Mouse (Mus musculus) midbrain, postnatal 0 days (tissue): ENCODE data around the gene Galt. TPM values are rescaled to one million over a fixed set of nuclear protein-coding genes. Genes with fewer than 3 reads are reported as not detected.

ENCODE experiments used
- ATAC-seq: fragments of 200-750 bp; cut with Nextera tagmentation; 2 replicates; pipeline ENCODE4 v1.8.0; 2017; ENCODE audit warnings: moderate number of reproducible peaks, mild to moderate bottlenecking, moderate TSS enrichment, moderate library complexity; ENCODE audit not compliant: low FRiP score
- DNase-seq: peaks from one replicate; pipeline ENCODE4 v3.0.0-alpha.2; 2015; ENCODE audit warnings: low spot score
- H3K27ac ChIP-seq: fragments of 300-500 bp; sonication (generic); 2 replicates; pipeline ENCODE4 v1.5.1; 2014; ENCODE audit warnings: low read depth, mild to moderate bottlenecking, low read length, mixed read lengths
- H3K27me3 ChIP-seq: fragments of 300-500 bp; sonication (generic); 2 replicates; pipeline ENCODE4 v1.6.1; 2014; ENCODE audit warnings: low read length, control low read depth, mixed read lengths; ENCODE audit not compliant: insufficient read depth
- H3K36me3 ChIP-seq: fragments of 300-500 bp; sonication (generic); 2 replicates; pipeline ENCODE4 v1.6.1; 2014; ENCODE audit warnings: low read length, control low read depth, mixed read lengths; ENCODE audit not compliant: insufficient read depth
- H3K4me1 ChIP-seq: fragments of 300-500 bp; sonication (generic); 2 replicates; pipeline ENCODE4 v1.6.1; 2014; ENCODE audit warnings: mild to moderate bottlenecking, control low read depth, antibody characterized with exemption, low read length, mixed read lengths; ENCODE audit not compliant: insufficient read depth
- H3K4me2 ChIP-seq: fragments of 300-500 bp; sonication (generic); 2 replicates; pipeline ENCODE4 v1.6.1; 2014; ENCODE audit warnings: low read depth, mild to moderate bottlenecking, low read length, mixed read lengths; ENCODE audit not compliant: poor library complexity, severe bottlenecking
- H3K4me3 ChIP-seq: fragments of 300-500 bp; sonication (generic); 2 replicates; pipeline ENCODE4 v1.5.1; 2014; ENCODE audit warnings: low read depth, mild to moderate bottlenecking, low read length, moderate library complexity
- H3K9ac ChIP-seq: fragments of 300-500 bp; sonication (generic); replicated peaks from 2 replicates; pipeline ENCODE4 v1.6.1; 2014; ENCODE audit warnings: mild to moderate bottlenecking, low read length, moderate library complexity, mixed read lengths; ENCODE audit not compliant: poor library complexity, severe bottlenecking
- H3K9me3 ChIP-seq: fragments of 300-500 bp; sonication (generic); 2 replicates; pipeline ENCODE4 v1.6.1; 2016; ENCODE audit warnings: low read length, control low read depth
- CTCF ChIP-seq: IDR thresholded peaks from 2 replicates; pipeline ENCODE4 v1.5.1; 2016; ENCODE audit warnings: antibody characterized with exemption, mild to moderate bottlenecking
- WGBS: fragments of 180-500 bp; shearing (Covaris S2); extraction: QIAGEN DNeasy Blood & Tissue Kit; methylation state at CpG from one replicate; pipeline ENCODE4 v1.1.7; 2014; 5-methylcytosine and 5-hydroxymethylcytosine counted together
- polyA plus RNA-seq: library from polyadenylated mRNA; unstranded; fragments of >200 nt; fragmentation: Nextera tagmentation; extraction: Ambion mirVana; gene quantifications from 2 replicates; pipeline ENCODE4 v1.2.1, GENCODE M21; 2015
- total RNA-seq: library from RNA; depleted of rRNA; stranded (reverse); fragments of >200 nt; gene quantifications from 2 replicates; pipeline ENCODE4 v1.2.3, GENCODE M21; 2014

Gene Galt
- total and polyA plus RNA-seq, 2 experiments from 2014 or later = 54.0 to 68.1 TPM

DNA sequence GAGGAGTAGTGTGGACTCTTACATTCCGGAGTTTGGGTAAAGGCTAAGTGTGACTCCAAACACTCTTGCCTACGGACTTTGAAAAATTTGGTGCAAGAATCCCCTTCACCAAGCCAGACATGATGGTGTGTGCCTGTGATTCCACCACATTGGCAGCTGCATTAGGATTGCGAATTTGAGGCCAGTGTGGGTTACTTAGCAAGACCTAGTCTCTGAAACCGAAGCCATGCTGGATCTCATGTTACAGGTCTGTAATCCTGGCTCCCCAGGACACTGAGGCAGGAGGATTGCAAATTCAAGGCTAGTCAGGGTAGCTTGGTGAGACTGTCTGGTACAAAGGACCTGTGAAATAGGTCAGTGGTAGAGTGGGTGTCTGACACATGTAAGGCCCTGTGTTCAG lies 3.7 kb downstream of the Galt start:
- WGBS = 94% methylated on average over 4 of the region's 4 CpGs
- 0 out of 2 replicates have a peak, but pooled peaks cover 4% of the 10 kb centered on the region for H3K36me3 ChIP-seq
- H3K27ac ChIP-seq = no peak overlapping the region
- no peak overlapping the region for H3K4me3 ChIP-seq
- no peak for DNase-seq
- H3K4me1 ChIP-seq = no peaks in the 10 kb centered on the region; the same call in 1 of the 2 replicates
- TF ChIP-seq CTCF = no peak
- no peaks in the 10 kb centered on the region for H3K27me3 ChIP-seq
- H3K9me3 ChIP-seq = no peaks in the 10 kb centered on the region
- H3K4me2 ChIP-seq = no peak overlapping the region
- no peak for ATAC-seq
- H3K9ac ChIP-seq = no peak overlapping the region; the same call in 1 of the 2 replicates

DNA sequence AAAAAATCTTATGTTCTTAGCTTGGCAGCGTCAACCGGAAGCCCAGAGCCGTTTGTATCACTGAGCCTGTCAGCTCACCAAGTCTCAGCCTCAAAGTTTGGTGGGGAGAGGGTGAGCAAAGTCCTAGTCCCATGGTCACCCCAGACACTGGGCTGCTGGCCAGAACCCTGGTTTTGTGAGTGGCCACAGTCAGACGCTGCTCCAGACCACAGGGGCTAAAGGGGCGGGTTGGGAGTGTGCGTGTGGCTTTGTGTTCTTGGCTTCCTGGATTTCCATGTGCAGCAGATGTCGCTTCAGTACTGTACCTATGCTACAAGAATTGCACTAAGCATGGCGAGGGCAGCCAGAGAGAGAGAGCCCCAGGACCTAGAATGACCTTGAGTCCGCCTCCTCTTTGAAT lies 4.2 kb downstream of the Galt start:
- no peak for ATAC-seq
- H3K4me2 ChIP-seq = no peak overlapping the region
- H3K9ac ChIP-seq = no peak overlapping the region
- H3K4me1 ChIP-seq = no peaks in the 10 kb centered on the region; the same call in 1 of the 2 replicates
- H3K9me3 ChIP-seq = no peaks in the 10 kb centered on the region
- H3K36me3 ChIP-seq = 0 out of 2 replicates have a peak, but pooled peaks cover 4% of the 10 kb centered on the region
- peak; percentile 51 for DNase-seq
- no peak overlapping the region for H3K4me3 ChIP-seq
- H3K27ac ChIP-seq = no peak overlapping the region
- TF ChIP-seq CTCF = no peak
- 82% methylated on average over 9 of the region's 9 CpGs for WGBS
- H3K27me3 ChIP-seq = no peaks in the 10 kb centered on the region

DNA sequence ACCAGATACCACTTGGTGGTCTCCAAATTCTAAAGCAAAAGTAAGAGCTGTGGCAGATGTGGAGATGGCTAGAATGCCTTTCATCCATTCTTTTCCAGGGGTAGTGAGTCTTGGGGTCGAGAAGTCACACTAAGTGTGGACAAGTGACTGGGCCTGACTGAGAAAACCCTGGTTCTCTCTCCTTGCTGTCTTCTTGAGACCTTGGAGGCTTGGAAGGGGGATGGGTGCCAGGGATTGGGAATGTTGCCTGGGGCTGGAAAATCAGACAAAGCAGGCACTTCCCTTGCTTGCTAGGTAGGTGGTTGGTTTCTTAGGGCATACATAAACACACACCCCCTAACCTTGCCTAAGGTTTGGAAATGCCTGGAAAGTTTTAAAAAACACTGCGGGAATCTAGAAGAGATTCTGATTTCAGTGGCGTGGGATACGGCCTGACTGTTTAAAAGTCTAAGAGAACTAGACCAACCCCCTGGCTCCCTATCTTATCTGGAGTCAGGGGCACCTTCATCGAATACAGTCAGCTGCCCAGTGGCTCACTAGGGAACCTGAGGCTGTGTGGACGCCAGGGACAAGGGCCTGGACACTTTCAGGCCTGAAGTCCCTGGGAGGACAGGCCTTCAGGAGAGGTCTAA lies 4.7 kb downstream of the Galt start:
- H3K4me2 ChIP-seq = peak overlapping the region; percentile 43
- H3K9ac ChIP-seq = 0 out of 2 replicates have a peak overlapping the region, but pooled peaks have one; percentile 36
- peak overlapping the region; percentile 43; the same call in 1 of the 2 replicates for H3K27ac ChIP-seq
- ATAC-seq (no peak), DNase-seq (no peak)
- no peaks in the 10 kb centered on the region for H3K27me3 ChIP-seq
- no peaks in the 10 kb centered on the region for H3K9me3 ChIP-seq
- H3K4me3 ChIP-seq = peak overlapping the region; percentile 30
- H3K4me1 ChIP-seq = no peaks in the 10 kb centered on the region; the same call in 1 of the 2 replicates
- TF ChIP-seq CTCF = no peak
- H3K36me3 ChIP-seq = 0 out of 2 replicates have a peak, but pooled peaks cover 4% of the 10 kb centered on the region
- 43% methylated on average over 6 of the region's 6 CpGs for WGBS

DNA sequence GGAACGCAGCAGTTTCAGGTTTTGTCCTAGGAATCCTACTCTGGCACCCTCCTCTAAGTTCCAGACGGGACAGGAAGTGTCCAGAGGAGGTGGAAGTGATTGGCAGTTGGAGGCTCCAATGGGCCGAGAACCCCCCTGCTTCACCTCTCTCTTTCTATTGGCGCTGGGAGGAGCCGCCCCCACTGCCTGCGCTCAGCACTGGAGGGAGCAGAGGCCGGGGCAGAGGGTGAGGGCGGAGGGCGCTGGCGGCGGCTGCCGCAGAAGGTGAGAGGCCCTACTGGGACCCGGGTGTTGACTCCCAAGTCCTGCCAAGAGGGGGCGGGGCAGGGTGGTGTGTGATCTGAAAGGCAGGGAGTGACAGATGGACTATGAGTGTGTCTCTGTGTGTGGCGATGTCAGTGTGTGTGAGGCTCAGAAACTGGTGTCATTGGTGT lies 5.3 kb downstream of the Galt start:
- Histone ChIP-seq H3K4me2 (peak overlapping the region; percentile 43), H3K4me1 (no peaks in the 10 kb centered on the region; the same call in 1 of the 2 replicates), H3K27me3 (no peaks in the 10 kb centered on the region), H3K36me3 (0 out of 2 replicates have a peak, but pooled peaks cover 4% of the 10 kb centered on the region), H3K4me3 (peak overlapping the region; percentile 30), H3K27ac (peak overlapping the region; percentile 43; the same call in 1 of the 2 replicates), H3K9ac (peak overlapping the region; percentile 36; the same call in 1 of the 2 replicates), H3K9me3 (no peaks in the 10 kb centered on the region)
- DNase-seq (peak; percentile 86), ATAC-seq (peak; percentile 62)
- WGBS = 4% methylated on average over 15 of the region's 15 CpGs
- TF ChIP-seq CTCF = peak; percentile 28

DNA sequence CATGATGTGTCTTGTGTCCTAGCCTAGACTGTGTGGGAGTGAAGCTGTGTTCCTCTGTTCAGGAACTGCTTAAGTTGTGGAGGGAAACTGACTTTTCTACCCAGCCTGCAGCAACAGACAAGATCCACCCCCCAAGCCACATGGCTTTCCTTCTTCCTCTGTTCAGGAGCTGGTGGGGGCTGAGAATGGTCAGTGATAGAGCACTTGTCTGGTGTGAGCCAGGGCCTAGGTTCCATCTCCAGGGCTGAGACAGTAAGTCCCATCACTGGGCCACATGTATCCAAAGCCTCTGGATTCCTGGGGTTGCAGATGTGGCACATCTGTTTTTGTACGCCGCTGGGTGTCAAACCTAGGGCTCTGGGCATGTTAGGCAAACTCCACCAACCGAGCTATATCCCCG lies 5.9 kb downstream of the Galt start:
- no peak for ATAC-seq
- 84% methylated on average over 4 of the region's 4 CpGs for WGBS
- H3K27ac ChIP-seq = 0 out of 2 replicates have a peak overlapping the region, but pooled peaks have one; percentile 26

DNA sequence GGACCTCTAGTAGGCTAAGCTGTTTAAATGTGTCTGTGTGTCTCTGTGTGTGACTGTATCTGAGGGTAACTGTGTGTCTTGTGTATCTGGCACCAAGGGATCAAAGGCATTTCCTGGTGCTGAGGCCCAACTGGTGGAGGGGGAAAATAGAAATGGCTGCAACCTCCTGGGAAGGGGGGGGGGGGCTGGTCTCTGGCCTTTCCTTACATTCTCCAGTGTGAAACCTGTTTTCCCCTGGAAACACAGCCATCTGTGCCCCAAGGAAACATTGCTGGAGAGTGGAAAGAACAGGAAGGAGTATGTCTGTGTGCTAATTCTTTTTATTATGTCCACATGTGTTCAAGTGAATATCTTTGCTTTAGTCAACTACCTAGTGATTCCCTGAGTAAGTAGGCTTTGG lies 6.7 kb downstream of the Galt start:
- no peak for TF ChIP-seq CTCF
- Histone ChIP-seq H3K9ac (no peak overlapping the region), H3K4me3 (no peak overlapping the region), H3K4me2 (no peak overlapping the region), H3K27me3 (no peaks in the 10 kb centered on the region), H3K36me3 (0 out of 2 replicates have a peak, but pooled peaks cover 4% of the 10 kb centered on the region), H3K4me1 (no peaks in the 10 kb centered on the region; the same call in 1 of the 2 replicates), H3K9me3 (no peaks in the 10 kb centered on the region), H3K27ac (no peak overlapping the region)
- no peak for DNase-seq
- ATAC-seq = no peak

More for the DNA sequence above, 5.9 kb downstream of the Galt start:
- H3K27me3 ChIP-seq = no peaks in the 10 kb centered on the region
- 0 out of 2 replicates have a peak, but pooled peaks cover 4% of the 10 kb centered on the region for H3K36me3 ChIP-seq
- H3K9me3 ChIP-seq = no peaks in the 10 kb centered on the region
- no peak for DNase-seq
- H3K4me3 ChIP-seq = peak overlapping the region; percentile 30; the same call in 1 of the 2 replicates
- TF ChIP-seq CTCF = no peak
- H3K4me1 ChIP-seq = no peaks in the 10 kb centered on the region; the same call in 1 of the 2 replicates
- peak overlapping the region; percentile 36; the same call in 1 of the 2 replicates for H3K9ac ChIP-seq
- H3K4me2 ChIP-seq = peak overlapping the region; percentile 43
